Mouse (Mus musculus) forebrain, embryonic 13.5 days (tissue): ENCODE measurements at regions not wholly inside any gene's neighbourhood (a gene's known extent, or its start where the extent isn't known, plus 50 kb on each side); places are given as distances from the start of the nearest gene placed in this dataset.
A peak's percentile ranks its signal among the peaks of the same experiment; 100 is the strongest.

ENCODE experiments used
- ATAC-seq: fragments of 200-750 bp; cut with Nextera tagmentation; 2 replicates; pipeline ENCODE4 v1.8.0; 2017
- H3K27ac ChIP-seq: fragments of 300-500 bp; sonication (generic); 2 replicates; pipeline ENCODE4 v1.5.1; 2015; ENCODE audit warnings: inconsistent platforms, mild to moderate bottlenecking, moderate library complexity
- H3K27me3 ChIP-seq: fragments of 300-500 bp; sonication (generic); 2 replicates; pipeline ENCODE4 v1.6.1; 2015; ENCODE audit warnings: mild to moderate bottlenecking, inconsistent platforms
- H3K36me3 ChIP-seq: fragments of 300-500 bp; sonication (generic); 2 replicates; pipeline ENCODE4 v1.6.1; 2015; ENCODE audit warnings: mild to moderate bottlenecking, inconsistent platforms; ENCODE audit not compliant: poor library complexity, severe bottlenecking
- H3K4me1 ChIP-seq: fragments of 300-500 bp; sonication (generic); 2 replicates; pipeline ENCODE4 v1.6.1; 2015; ENCODE audit warnings: inconsistent platforms
- H3K4me2 ChIP-seq: fragments of 300-500 bp; sonication (generic); 2 replicates; pipeline ENCODE4 v1.6.1; 2015; ENCODE audit warnings: inconsistent platforms, mild to moderate bottlenecking, moderate library complexity
- H3K4me3 ChIP-seq: fragments of 300-500 bp; sonication (generic); 2 replicates; pipeline ENCODE4 v1.5.1; 2015; ENCODE audit warnings: mild to moderate bottlenecking, inconsistent platforms
- H3K9ac ChIP-seq: fragments of 300-500 bp; sonication (generic); 2 replicates; pipeline ENCODE4 v1.6.1; 2015; ENCODE audit warnings: mild to moderate bottlenecking, inconsistent platforms
- H3K9me3 ChIP-seq: fragments of 300-500 bp; sonication (generic); replicated peaks from 2 replicates; pipeline ENCODE4 v1.6.1; 2016; ENCODE audit warnings: inconsistent platforms
- WGBS: fragments of 180-500 bp; shearing (Covaris S2); methylation state at CpG from one replicate; pipeline ENCODE4 v1.1.7; 2015; 5-methylcytosine and 5-hydroxymethylcytosine counted together

DNA sequence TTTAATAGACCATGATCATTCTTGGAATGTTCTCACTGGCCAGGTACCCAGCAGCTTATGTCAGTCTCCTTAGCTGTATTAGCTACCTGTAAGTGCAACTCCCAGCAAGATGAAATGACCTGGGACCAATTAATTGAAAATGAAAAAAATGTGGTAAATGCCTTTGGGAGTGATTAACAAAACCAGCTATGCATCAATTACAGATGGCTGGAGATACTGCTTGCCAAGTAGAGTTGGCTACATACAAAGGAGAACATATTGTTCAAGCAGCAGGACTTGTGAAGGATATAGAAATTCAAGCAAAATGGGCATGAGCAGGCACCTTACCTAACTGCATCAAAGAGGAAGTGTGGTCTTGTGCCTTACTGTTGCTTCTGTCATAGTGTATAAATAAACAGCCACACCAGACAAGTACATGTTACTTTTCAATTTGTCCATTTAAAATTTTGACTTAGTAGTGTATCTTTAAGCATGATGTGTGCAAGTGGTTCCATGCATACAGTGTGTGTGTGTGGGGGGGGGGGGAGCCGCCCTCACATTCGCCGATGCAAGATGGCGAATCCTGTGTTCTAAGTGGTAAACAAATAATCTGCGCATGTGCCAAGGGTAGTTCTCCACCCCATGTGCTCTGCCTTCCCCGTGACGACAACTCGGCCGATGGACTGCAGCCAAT is 307.0 kb downstream of the Pcdh17 start:
- no peaks in the 10 kb centered on the region for H3K27me3 ChIP-seq
- no peak overlapping the region for H3K4me2 ChIP-seq
- H3K27ac ChIP-seq = no peak overlapping the region
- no peak overlapping the region for H3K4me3 ChIP-seq
- H3K36me3 ChIP-seq = no peaks in the 10 kb centered on the region
- ATAC-seq = peak; percentile 80; the same call in 1 of the 2 replicates
- 96% methylated on average over 8 of the region's 9 CpGs for WGBS
- H3K9me3 ChIP-seq = no peaks in the 10 kb centered on the region
- no peak overlapping the region for H3K9ac ChIP-seq
- no peaks in the 10 kb centered on the region for H3K4me1 ChIP-seq

DNA sequence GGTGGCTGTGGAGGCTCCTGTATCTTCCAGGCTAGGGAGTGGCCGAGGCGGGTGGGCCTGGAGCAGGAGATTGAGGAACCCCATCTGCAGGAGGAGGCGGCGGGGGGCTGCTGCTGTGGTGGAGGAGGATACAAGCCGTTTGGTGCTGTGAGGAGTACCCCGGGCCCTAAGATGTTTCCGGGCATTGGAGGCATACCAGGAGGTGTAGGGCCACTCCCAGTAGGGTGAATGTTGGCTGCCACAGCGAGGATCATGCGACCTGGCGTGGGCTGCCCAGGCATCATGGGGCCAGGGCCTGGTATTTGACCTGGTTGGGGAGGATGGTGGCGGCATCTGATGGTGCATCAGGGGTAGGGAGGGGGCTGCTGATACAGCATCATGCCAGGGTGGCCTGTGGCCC is 314.2 kb downstream of the Pcdh17 start:
- Histone ChIP-seq H3K4me3 (no peak overlapping the region), H3K4me1 (no peaks in the 10 kb centered on the region), H3K27me3 (no peaks in the 10 kb centered on the region), H3K27ac (no peak overlapping the region), H3K9ac (no peak overlapping the region), H3K4me2 (no peak overlapping the region), H3K36me3 (no peaks in the 10 kb centered on the region), H3K9me3 (no peaks in the 10 kb centered on the region)
- 90% methylated on average over 11 of the region's 11 CpGs for WGBS
- no peak for ATAC-seq

DNA sequence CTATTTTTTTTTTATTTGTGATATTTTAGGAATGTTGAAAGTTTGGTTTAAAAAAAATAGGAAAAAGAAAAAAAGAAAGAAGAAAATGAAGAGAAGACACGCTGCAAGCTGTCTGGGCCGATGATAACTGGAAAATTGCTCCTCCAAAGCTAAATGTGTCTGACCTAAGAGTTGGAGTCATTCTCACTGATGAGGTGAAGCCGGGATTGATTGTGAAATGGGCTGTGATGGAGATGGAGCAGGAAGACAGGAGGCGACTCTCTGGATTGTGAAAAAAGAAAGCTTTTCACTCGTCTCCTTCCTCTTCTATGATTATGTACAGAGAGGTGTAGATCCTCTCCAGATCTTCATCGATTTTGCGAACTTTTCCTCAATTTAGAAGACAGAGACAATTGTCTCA is 349.8 kb downstream of the Pcdh17 start:
- Histone ChIP-seq H3K36me3 (no peaks in the 10 kb centered on the region), H3K4me1 (no peaks in the 10 kb centered on the region), H3K9ac (no peak overlapping the region), H3K9me3 (no peaks in the 10 kb centered on the region), H3K4me2 (no peak overlapping the region), H3K27ac (no peak overlapping the region), H3K27me3 (no peaks in the 10 kb centered on the region), H3K4me3 (no peak overlapping the region)
- no peak for ATAC-seq
- 89% methylated on average over 7 of the region's 7 CpGs for whole genome bisulfite sequencing

DNA sequence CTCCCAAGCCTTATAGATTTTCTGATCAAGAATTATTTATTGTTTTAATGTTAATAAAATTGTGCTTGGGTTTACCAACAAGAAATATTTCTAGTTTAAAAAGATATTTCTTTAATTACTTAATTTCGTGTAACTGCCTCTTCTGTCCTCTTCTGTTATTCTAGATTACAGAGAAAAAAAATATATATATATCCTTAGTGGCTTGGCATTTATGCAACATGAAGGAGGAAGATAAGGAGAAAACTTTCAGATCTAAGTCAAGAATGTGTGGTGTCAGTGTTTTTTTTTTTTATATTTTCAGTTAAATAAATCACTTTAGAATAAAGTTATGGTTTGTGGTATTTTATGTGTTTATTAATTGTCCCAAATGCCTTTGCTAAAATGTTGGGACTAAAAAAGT is 357.6 kb downstream of the Pcdh17 start:
- Histone ChIP-seq H3K4me1 (no peaks in the 10 kb centered on the region), H3K9ac (no peak overlapping the region), H3K4me3 (no peak overlapping the region), H3K9me3 (no peaks in the 10 kb centered on the region), H3K36me3 (no peaks in the 10 kb centered on the region), H3K27ac (no peak overlapping the region), H3K27me3 (no peaks in the 10 kb centered on the region), H3K4me2 (no peak overlapping the region)
- WGBS = 73% methylated on average over 1 of the region's 1 CpGs
- no peak for ATAC-seq

DNA sequence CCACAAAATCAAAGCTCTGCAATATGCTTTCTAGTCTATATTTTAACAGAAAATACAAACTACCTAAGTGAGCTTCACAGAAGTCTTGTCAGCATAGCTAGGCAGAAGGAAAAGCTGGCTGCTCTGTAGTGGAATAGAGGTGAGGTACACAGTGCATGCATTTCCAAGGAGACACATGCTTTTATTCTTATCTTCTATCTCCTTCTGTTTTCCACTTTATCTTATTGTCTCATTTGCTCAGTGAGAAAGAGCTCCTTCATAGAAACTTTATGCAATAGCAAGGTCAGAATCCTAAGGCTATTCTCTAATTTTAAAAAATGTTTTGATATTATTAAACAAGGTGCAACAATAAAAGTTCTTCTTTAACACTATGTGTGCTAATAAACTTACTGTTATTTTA is 359.3 kb downstream of the Pcdh17 start:
- Histone ChIP-seq H3K27ac (no peak overlapping the region), H3K9ac (no peak overlapping the region)
- ATAC-seq = no peak

More for the DNA sequence above, 359.3 kb downstream of the Pcdh17 start:
- no peaks in the 10 kb centered on the region for H3K36me3 ChIP-seq
- H3K4me2 ChIP-seq = no peak overlapping the region
- no peaks in the 10 kb centered on the region for H3K4me1 ChIP-seq
- H3K27me3 ChIP-seq = no peaks in the 10 kb centered on the region
- H3K9me3 ChIP-seq = no peaks in the 10 kb centered on the region
- H3K4me3 ChIP-seq = no peak overlapping the region
